Mouse (Mus musculus): ENCODE data around the gene Gm14288. TPM values are rescaled to one million over a fixed set of nuclear protein-coding genes. Genes with fewer than 3 reads are reported as not detected.
"Not testable (repeated sequence)": the region's sequence is repeated elsewhere in the genome, so short reads cannot be mapped to it uniquely, and the experiment has no call there.

The Gm14288 gene
- 1 to 10 TPM in 1 of 2 experiments, not detected in 1; 8.4 TPM for total RNA-seq (2021)
- long read RNA-seq, experiment 1, transcript Gm14288-201 (3 exons, 3,438 nt) = major isoform, 9 of 9 reads
- long read RNA-seq, experiment 1, partial matches to known transcripts = 0 of 9 reads
- long read RNA-seq, experiment 1, other reads (novel, unspliced or antisense) = 0 of 9 reads
- long read RNA-seq, experiment 2, partial matches to known transcripts = 0 of 4 reads
- long read RNA-seq, experiment 2, other reads (novel, unspliced or antisense) = 0 of 4 reads

DNA sequence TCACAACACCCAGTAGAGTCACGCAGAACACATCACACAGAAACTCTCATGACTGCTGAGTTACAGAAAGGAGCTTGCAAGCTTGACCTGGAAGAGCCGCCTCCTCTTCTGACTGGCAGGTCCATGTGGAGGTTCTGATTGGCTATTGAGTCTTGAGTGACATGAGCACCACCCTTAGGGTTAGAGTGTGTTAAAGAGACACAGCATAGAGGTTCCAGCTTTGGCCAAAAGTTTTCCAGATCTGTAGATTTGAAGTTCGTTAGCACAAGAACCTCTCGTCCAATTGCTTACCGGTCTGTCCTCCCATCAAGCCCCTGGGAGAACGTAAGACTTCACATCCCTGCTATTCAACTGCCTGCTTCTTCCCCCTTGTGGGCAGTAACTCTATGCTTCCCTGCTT, at the start of gene Gm14288:
Gene Gm14288, minus strand, starts transcription at position 101 of the 400 bp plus-strand sequence.
- DNase-seq (ENCODE audit: low spot score in 2 of 2); intact Hi-C loops (cut with DNase I): not testable (repeated sequence)

DNA sequence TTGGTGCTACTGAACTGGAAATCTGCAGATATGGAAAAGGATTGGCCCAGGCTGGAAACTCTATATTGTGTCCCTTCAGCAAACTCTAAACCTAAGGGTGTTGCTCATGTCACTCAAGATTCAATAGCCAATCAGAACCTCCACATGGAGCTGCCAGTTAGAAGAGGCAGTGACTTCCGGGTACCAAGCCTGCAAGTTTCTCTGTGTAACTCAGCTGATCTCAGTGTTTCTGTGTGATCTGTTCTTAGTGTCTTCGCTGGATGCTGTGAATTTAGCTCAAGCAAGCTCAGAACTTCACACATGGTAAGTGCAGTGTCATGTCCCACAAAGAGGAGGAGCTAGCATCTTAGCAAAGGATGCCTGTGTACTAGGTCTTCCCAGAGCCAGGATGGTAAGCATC, 59.7 kb downstream of the Gm14288 start, which contains the start of gene Gm2007:
Gene Gm2007, plus strand, starts transcription at position 301 of the 400 bp plus-strand sequence.
- DNase-seq (ENCODE audit: low spot score in 2 of 2); intact Hi-C loops (cut with DNase I): not testable (repeated sequence)

Other genes with a start within 250 kb of the Gm14288 start
- not detected for gene Gm11007, start 157.1 kb downstream of the Gm14288 start, total RNA-seq (2021)
- 1 to 10 TPM in 1 of 2 experiments, not detected in 1; 3.4 TPM for gene Zfp969, start 97.4 kb downstream of the Gm14288 start, total RNA-seq (2021)
- not detected for gene Gm2007, start 59.6 kb downstream of the Gm14288 start, total RNA-seq (2021)
- gene Gm6710, start 68.1 kb upstream of the Gm14288 start, total RNA-seq (2021) = 10 to 100 TPM; 52.9 to 57.0 TPM
- 1 to 10 TPM; 4.4 TPM for gene Zfp966, start 130.0 kb upstream of the Gm14288 start, total RNA-seq (2021)
- 10 to 100 TPM; 39.8 to 47.9 TPM for gene Gm2026, start 164.2 kb upstream of the Gm14288 start, total RNA-seq (2021)